Mouse (Mus musculus): ENCODE measurements at regions not wholly inside any gene's neighbourhood (a gene's known extent, or its start where the extent isn't known, plus 50 kb on each side); places are given as distances from the start of the nearest gene placed in this dataset.

- no peak for DNase-seq
Observed at GRCm38 (mm10) chr1:57666179-57666693, 107.7 kb upstream of the Spats2l start.

- DNase-seq = no peak
Observed at GRCm38 (mm10) chr1:57673415-57673814, 100.5 kb upstream of the Spats2l start.

- peak; percentile 32 for DNase-seq
Observed at GRCm38 (mm10) chr1:57673957-57674699, 99.8 kb upstream of the Spats2l start.

- no peak for DNase-seq
Observed at GRCm38 (mm10) chr1:57684387-57685162, 89.4 kb upstream of the Spats2l start.

GRCm38 (mm10) chr1:57689253-57689652 is 84.7 kb upstream of the Spats2l start:
- DNase-seq = no peak

- DNase-seq = no peak
Observed at GRCm38 (mm10) chr1:57707906-57708305, 66.1 kb upstream of the Spats2l start.

- no peak for DNase-seq
Observed at GRCm38 (mm10) chr1:57712916-57713503, 61.0 kb upstream of the Spats2l start.

- no peak for DNase-seq
Observed at GRCm38 (mm10) chr1:57717139-57717800, 56.7 kb upstream of the Spats2l start.

- no peak for DNase-seq
Observed at GRCm38 (mm10) chr1:57718409-57718808, 55.6 kb upstream of the Spats2l start.

Measured in embryo, embryonic 11 days (tissue).